In the genomic region with DNA sequence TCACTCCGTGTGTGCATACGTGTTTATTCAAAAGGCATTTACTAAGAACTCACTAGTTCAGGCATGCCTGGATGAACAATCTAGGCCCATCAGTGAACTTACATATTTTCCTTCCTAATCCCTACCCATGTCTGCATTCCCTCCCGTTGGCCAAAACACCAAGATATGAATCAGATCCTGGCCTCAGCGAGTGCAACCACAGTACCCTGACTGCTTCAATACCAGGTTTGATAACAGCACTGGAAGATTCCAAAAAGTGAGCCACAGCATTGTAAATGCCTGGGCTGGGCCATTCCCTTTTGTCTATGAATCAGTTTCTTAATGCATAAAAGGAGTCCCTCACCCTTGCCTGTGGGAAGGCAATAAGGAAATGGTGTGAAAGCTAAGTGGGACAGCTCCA, we compare ENCODE assay signal across 9 mouse cellular contexts. TPM values are rescaled to one million over a fixed set of nuclear protein-coding genes. Genes with fewer than 3 reads are reported as not detected.
DNase-seq lines count a peak whose midpoint lies in the region; ATAC-seq lines count a peak whose summit lies in the region.
"Had no signal": no experiment of that assay in that cellular context is flagged by ENCODE, and none has a peak within 500 bp of the region (broad histone marks: within the 10 kb centered on the region; RNA-seq: fewer than 3 reads in every experiment).

No protein-coding gene starts in this region.

- H3K36me3 ChIP-seq in kidney, embryonic 15.5 days = no peaks in the 10 kb centered on the region
- H3K36me3 ChIP-seq in hindbrain, embryonic 14.5 days (replicated peaks; ENCODE audit: control insufficient read depth, insufficient read depth) = no peaks in the 10 kb centered on the region
- no peaks in the 10 kb centered on the region for H3K36me3 ChIP-seq in midbrain, embryonic 15.5 days (replicated peaks)

- peak overlapping the region; percentile 77 for H3K4me3 ChIP-seq in kidney, embryonic 15.5 days (replicated peaks)
- H3K4me3 ChIP-seq in brown adipose tissue, adult 24 weeks (ENCODE audit: insufficient read depth, low read depth, low read length) = peak overlapping the region; percentile 86
- peak overlapping the region; percentile 58 for H3K4me3 ChIP-seq in hindbrain, embryonic 14.5 days (replicated peaks; ENCODE audit: low read length)
- peak overlapping the region; percentile 90 for H3K4me3 ChIP-seq in midbrain, embryonic 15.5 days

- H3K27ac ChIP-seq in kidney, embryonic 15.5 days = no peak overlapping the region
- 0 out of 2 replicates have a peak overlapping the region, but pooled peaks have one; percentile 28 for H3K27ac ChIP-seq in brown adipose tissue, adult 24 weeks (replicated peaks; ENCODE audit: low read depth, low read length)
- H3K27ac ChIP-seq in hindbrain, embryonic 14.5 days = no peak overlapping the region
- no peak overlapping the region for H3K27ac ChIP-seq in midbrain, embryonic 15.5 days

- H3K9me3 ChIP-seq in kidney, embryonic 15.5 days (replicated peaks) = no peaks in the 10 kb centered on the region
- H3K9me3 ChIP-seq in hindbrain, embryonic 14.5 days (ENCODE audit: control insufficient read depth, low read length) = no peaks in the 10 kb centered on the region
- H3K9me3 ChIP-seq in midbrain, embryonic 15.5 days = no peaks in the 10 kb centered on the region

- peaks cover 45% of the 10 kb centered on the region for H3K27me3 ChIP-seq in kidney, embryonic 15.5 days
- peaks cover 28% of the 10 kb centered on the region for H3K27me3 ChIP-seq in hindbrain, embryonic 14.5 days (ENCODE audit: control insufficient read depth, insufficient read depth, low read length)
- peaks cover 43% of the 10 kb centered on the region for H3K27me3 ChIP-seq in midbrain, embryonic 15.5 days (replicated peaks)

- no peak for DNase-seq in kidney, postnatal 10 days
- no peak for DNase-seq in hindbrain, embryonic 14.5 days (ENCODE audit: low spot score)
- DNase-seq in frontal cortex, postnatal 25 days (ENCODE audit: low spot score in 2 of 2) = no peak
- no peak for DNase-seq in adrenal gland, adult (ENCODE audit: inconsistent age in 2 of 2, low spot score in 1 of 2)
- DNase-seq: right cerebral cortex, postnatal 4 days had no signal

- ATAC-seq in kidney, embryonic 15.5 days (replicated peaks; ENCODE audit: low FRiP score) = no peak
- ATAC-seq in hindbrain, embryonic 14.5 days (ENCODE audit: low FRiP score) = no peak
- ATAC-seq in midbrain, embryonic 15.5 days (replicated peaks) = no peak
- no peak for ATAC-seq in erythroid progenitor cell, adult 5-6 weeks (replicated peaks; ENCODE audit: low FRiP score, poor library complexity, severe bottlenecking)

- peak overlapping the region; percentile 51; the same call in 1 of the 2 replicates for H3K9ac ChIP-seq in kidney, embryonic 15.5 days
- H3K9ac ChIP-seq in hindbrain, embryonic 14.5 days = peak overlapping the region; percentile 56
- H3K9ac ChIP-seq in midbrain, embryonic 15.5 days = no peak overlapping the region

- H3K4me2 ChIP-seq in kidney, embryonic 15.5 days = peak overlapping the region; percentile 95
- H3K4me2 ChIP-seq in hindbrain, embryonic 14.5 days (replicated peaks) = peak overlapping the region; percentile 88
- H3K4me2 ChIP-seq in midbrain, embryonic 15.5 days = peak overlapping the region; percentile 89

- H3K4me1 ChIP-seq in kidney, embryonic 15.5 days = peaks cover 13% of the 10 kb centered on the region
- H3K4me1 ChIP-seq in brown adipose tissue, adult 24 weeks (ENCODE audit: control insufficient read depth, insufficient read depth, insufficient read length, low read length) = peaks cover 16% of the 10 kb centered on the region; the same call in 1 of the 2 replicates
- no peaks in the 10 kb centered on the region; the same call in 1 of the 2 replicates for H3K4me1 ChIP-seq in hindbrain, embryonic 14.5 days (replicated peaks; ENCODE audit: control insufficient read depth, insufficient read depth, low read length)
- peaks cover 13% of the 10 kb centered on the region for H3K4me1 ChIP-seq in midbrain, embryonic 15.5 days

- WGBS in kidney, embryonic 15.5 days = 51% methylated on average over 4 of the region's 4 CpGs
- WGBS in hindbrain, embryonic 14.5 days = 59% methylated on average over 4 of the region's 4 CpGs
- WGBS in midbrain, embryonic 15.5 days = 62% methylated on average over 4 of the region's 4 CpGs

RNA-seq across cellular contexts. Expression of a gene that starts 0.8 kb away (rescaled TPM):
- polyA plus RNA-seq in kidney, embryonic 15.5 days (2015; fragmentation: Nextera tagmentation; extraction: Ambion mirVana) = 2.8 and 3.0 TPM in 2 replicates
- 2.4 and 2.5 TPM in 2 replicates for polyA plus RNA-seq in brown adipose tissue, adult 24 weeks (2012; ENCODE audit: insufficient read depth, insufficient read length, missing spikeins)
- polyA plus RNA-seq in hindbrain, embryonic 14.5 days (2014; fragmentation: Nextera tagmentation; extraction: Ambion mirVana) = 0.99 and 1.4 TPM in 2 replicates
- polyA plus RNA-seq in midbrain, embryonic 15.5 days (2015; fragmentation: Nextera tagmentation; extraction: Ambion mirVana) = 0.61 and 0.88 TPM in 2 replicates
- total RNA-seq in erythroid progenitor cell, adult 5-6 weeks (2015; ENCODE audit: low replicate concordance) = 0.84 TPM in 1 of 2 replicates, not detected in the other
- 0.39 and 0.91 TPM in 2 replicates for total RNA-seq in erythroid progenitor cell, adult 5-6 weeks (2017; ENCODE audit: low replicate concordance)

RNA-seq across cellular contexts. Expression of a gene that starts 47.2 kb away (rescaled TPM):
- polyA plus RNA-seq in kidney, embryonic 15.5 days (2015; fragmentation: Nextera tagmentation; extraction: Ambion mirVana) = 4.8 and 6.0 TPM in 2 replicates
- polyA plus RNA-seq in brown adipose tissue, adult 24 weeks (2012; ENCODE audit: insufficient read depth, insufficient read length, missing spikeins) = 0.59 and 0.92 TPM in 2 replicates
- polyA plus RNA-seq in hindbrain, embryonic 14.5 days (2014; fragmentation: Nextera tagmentation; extraction: Ambion mirVana) = 7.0 and 8.1 TPM in 2 replicates
- polyA plus RNA-seq in midbrain, embryonic 15.5 days (2015; fragmentation: Nextera tagmentation; extraction: Ambion mirVana) = 6.8 and 8.1 TPM in 2 replicates
- total RNA-seq in erythroid progenitor cell, adult 5-6 weeks (2015; ENCODE audit: low replicate concordance) = 13.0 and 15.9 TPM in 2 replicates
- 2.6 and 3.3 TPM in 2 replicates for total RNA-seq in erythroid progenitor cell, adult 5-6 weeks (2017; ENCODE audit: low replicate concordance)
